Mouse (Mus musculus) urinary bladder, postnatal 25 days (tissue): ENCODE measurements around the gene Rgs1.

ENCODE experiments used
- DNase-seq: peaks from one replicate; pipeline ENCODE4 v3.0.0; 2022; ENCODE audit warnings: low spot score

The Rgs1 gene

GRCm38 (mm10) chr1:144248923-144249322 is at the start of gene Rgs1:
TSS of gene Rgs1 (minus strand) at chr1:144249242.
- DNase-seq, result no peak

GRCm38 (mm10) chr1:144283020-144284014 is 34.3 kb upstream of the Rgs1 start:
- DNase-seq, result no peak

GRCm38 (mm10) chr1:144280056-144280455 is 31.0 kb upstream of the Rgs1 start:
- DNase-seq, result no peak

GRCm38 (mm10) chr1:144272991-144273390 is 23.9 kb upstream of the Rgs1 start:
- DNase-seq, result no peak

- no peak for DNase-seq
These were observed 20.1 kb upstream of the Rgs1 start for GRCm38 (mm10) chr1:144269112-144269511.

- DNase-seq, result no peak
These were observed 18.7 kb upstream of the Rgs1 start for GRCm38 (mm10) chr1:144267471-144268470.

- DNase-seq, result no peak
These were observed 15.0 kb upstream of the Rgs1 start for GRCm38 (mm10) chr1:144264000-144264399.

- no peak for DNase-seq
These were observed 13.0 kb upstream of the Rgs1 start for GRCm38 (mm10) chr1:144262008-144262407.

GRCm38 (mm10) chr1:144258779-144259178 is 9.7 kb upstream of the Rgs1 start:
- DNase-seq, result no peak

GRCm38 (mm10) chr1:144256556-144257331 is 7.7 kb upstream of the Rgs1 start:
- DNase-seq, result no peak

- DNase-seq, result no peak
These were observed 836 bp downstream of the Rgs1 start for GRCm38 (mm10) chr1:144248206-144248605.

GRCm38 (mm10) chr1:144247382-144247781 is 1.7 kb downstream of the Rgs1 start:
- DNase-seq, result no peak

- no peak for DNase-seq
These were observed 5.5 kb downstream of the Rgs1 start for GRCm38 (mm10) chr1:144243511-144243910.

- no peak for DNase-seq
These were observed 9.8 kb downstream of the Rgs1 start for GRCm38 (mm10) chr1:144239195-144239594.

- DNase-seq, result no peak
These were observed 33.8 kb downstream of the Rgs1 start for GRCm38 (mm10) chr1:144215230-144215629.

- DNase-seq, result no peak
These were observed 38.1 kb downstream of the Rgs1 start for GRCm38 (mm10) chr1:144210912-144211311.

GRCm38 (mm10) chr1:144206281-144207061 is 42.6 kb downstream of the Rgs1 start:
- DNase-seq, result no peak

- no peak for DNase-seq
These were observed 44.3 kb downstream of the Rgs1 start for GRCm38 (mm10) chr1:144204766-144205165.

GRCm38 (mm10) chr1:144202939-144203338 is 46.1 kb downstream of the Rgs1 start:
- DNase-seq, result no peak

- DNase-seq, result no peak
These were observed 48.5 kb downstream of the Rgs1 start for GRCm38 (mm10) chr1:144200496-144200895.

GRCm38 (mm10) chr1:144199538-144199937 is 49.5 kb downstream of the Rgs1 start:
- DNase-seq, result no peak
